Mouse (Mus musculus) T-helper 2 cell (primary cell): ENCODE results near the gene Clic5.

Source experiments
- in situ Hi-C: fragments of 300-600 bp; cut with MboI, MseI; formaldehyde crosslinking; loops from one replicate; pipeline ENCODE4 v1.15.1; 2025; ENCODE audit warnings: high pct_unique_total_duplicates

Clic5 gene

DNA sequence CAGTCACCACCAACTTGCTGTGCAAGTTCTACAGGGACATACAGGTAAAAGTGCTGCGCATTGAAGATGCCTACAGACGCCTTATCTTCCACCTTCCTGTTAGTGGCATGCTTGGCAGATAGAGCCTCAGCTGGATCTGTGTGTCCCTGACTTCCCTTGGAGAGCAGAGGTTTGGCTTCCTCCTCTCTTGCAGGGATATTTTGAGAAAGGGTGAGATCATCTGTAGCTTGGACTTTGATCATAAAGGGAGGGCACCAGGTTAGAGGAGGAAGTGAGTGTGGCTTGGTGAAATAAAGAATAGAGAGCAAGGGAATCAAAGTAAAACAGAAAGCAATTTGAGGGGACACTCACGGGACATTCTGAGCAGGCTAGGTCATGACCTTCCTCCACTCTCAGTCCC, 4.6 kb downstream of the Clic5 start:
- in situ Hi-C loops = no loop called here

GRCm38 (mm10) chr17:44199158-44199557, 10.8 kb downstream of the Clic5 start:
- in situ Hi-C loops = no loop called here

DNA sequence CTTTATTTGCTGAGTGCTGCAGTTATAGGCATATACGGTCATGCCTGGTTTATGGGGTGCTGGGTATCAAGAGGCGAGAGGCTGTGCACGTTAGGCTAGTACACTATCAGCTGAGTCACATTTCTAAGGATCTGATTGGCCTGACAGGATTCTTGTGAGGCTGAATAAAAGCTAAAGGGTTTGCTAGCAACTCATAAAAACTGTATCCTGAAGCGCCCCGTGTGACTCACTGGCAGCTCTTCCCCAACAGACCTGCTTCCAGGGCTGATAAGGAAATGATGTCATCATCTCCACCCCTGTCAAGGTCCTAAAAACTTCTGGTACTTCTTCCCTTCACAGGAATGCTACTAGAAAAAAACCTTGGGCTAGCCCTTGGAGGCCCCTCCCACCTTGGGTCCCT, 14.6 kb downstream of the Clic5 start:
- in situ Hi-C loops = loop anchor here (10.0 kb wide), 1 partner anchor 58 kb away; no protein-coding TSS in a partner anchor

- in situ Hi-C loops = loop anchor here (10.0 kb wide), 1 partner anchor 60 kb away; no protein-coding TSS in a partner anchor
These were observed 16.4 kb downstream of the Clic5 start for GRCm38 (mm10) chr17:44204787-44205186.

DNA sequence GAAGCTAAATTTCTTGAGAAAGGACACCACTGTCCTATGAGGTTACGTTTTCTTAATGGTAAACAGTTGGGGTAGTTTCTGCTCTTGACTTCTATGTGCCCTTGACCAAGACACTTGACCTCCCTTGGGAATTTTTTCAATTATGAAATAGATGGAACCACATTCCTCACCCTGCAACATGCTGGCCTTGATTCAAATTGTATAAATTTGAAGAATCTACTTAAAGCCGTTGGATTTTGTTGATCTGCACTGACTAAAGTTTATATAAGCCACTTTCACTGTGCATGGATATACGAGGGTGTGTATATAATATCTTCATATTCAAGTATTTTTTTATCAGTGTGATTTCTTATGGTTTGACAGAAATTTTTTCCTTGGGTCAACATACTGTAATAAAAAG, 17.2 kb downstream of the Clic5 start:
- in situ Hi-C loops = loop anchor here (10.0 kb wide), 1 partner anchor 61 kb away; no protein-coding TSS in a partner anchor

GRCm38 (mm10) chr17:44208900-44209299, 20.5 kb downstream of the Clic5 start:
- in situ Hi-C loops = loop anchor here (10.0 kb wide), 1 partner anchor 64 kb away; no protein-coding TSS in a partner anchor

DNA sequence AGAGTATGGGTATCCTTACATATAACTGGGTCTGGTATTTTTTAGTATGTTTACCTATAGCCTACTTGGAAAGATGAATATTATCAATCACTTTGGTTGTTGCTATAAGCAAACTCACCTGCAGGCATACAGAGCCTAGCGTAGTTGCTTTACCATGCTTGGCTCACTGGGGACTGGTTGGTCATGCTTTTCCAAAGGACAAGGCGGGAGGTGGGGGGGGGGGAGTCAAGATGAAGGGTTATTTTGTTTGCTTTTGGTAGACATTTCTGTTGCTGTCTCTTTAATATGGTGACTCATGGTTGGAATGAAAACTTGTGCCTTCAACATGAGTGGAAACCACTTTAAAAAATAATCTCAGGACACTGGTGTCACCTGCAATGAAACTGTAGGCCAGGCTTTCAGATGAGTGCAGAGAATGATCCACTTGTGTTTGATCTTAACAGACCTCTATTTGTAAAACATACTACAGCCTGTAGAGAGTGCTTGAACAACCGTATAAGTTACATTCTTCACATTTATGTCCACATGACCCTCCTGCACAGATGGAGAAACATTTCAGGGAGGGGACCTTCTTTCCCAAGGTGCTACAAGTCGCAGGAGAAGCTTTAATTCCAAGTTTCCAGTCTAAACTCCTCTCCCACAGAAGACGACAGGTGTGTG, 24.7 kb downstream of the Clic5 start:
- in situ Hi-C loops = no loop called here

- in situ Hi-C loops = no loop called here
These were observed 26.9 kb downstream of the Clic5 start for GRCm38 (mm10) chr17:44215196-44215799.

DNA sequence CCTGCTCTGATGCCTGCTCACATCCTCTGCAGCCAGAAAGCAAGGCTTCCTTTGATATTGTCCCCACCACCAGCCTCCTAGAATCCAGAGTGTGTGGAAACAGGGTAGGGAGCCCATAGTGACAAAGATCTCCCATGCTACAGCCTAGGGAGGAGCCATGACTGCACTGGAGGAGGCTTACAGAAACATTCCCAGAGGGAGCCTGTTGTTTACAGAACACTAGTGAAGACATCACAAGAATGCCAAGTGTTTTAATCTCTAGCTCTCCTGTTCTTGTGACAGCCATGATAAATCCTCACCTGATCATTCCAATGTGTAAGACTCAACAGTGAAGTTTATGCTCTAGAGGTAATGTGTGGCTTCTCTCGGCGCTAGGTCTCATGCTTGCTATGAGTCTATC, 28.8 kb downstream of the Clic5 start:
- in situ Hi-C loops = no loop called here

DNA sequence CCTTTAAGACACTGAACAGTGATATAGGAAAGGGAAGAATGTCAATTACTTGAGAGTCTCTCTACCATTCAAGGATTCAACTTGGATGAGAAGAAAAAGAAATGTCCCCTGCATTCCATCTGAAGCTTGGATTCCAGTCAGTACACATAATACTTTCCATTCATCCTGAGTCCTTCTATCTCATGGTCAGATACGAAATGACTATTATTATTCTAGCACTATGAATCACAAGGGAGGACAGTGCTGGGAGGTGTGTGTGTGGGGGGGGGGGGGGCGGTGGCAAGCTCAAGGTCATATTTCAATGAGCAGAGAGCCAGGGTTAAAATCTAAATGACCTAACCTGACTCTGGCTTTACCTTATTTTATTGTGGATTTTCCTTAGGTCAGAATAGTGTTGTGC, 31.6 kb downstream of the Clic5 start:
- in situ Hi-C loops = no loop called here

GRCm38 (mm10) chr17:44228428-44228827, 40.0 kb downstream of the Clic5 start:
- in situ Hi-C loops = no loop called here

- in situ Hi-C loops = no loop called here
These were observed 41.7 kb downstream of the Clic5 start for GRCm38 (mm10) chr17:44230083-44230482.

DNA sequence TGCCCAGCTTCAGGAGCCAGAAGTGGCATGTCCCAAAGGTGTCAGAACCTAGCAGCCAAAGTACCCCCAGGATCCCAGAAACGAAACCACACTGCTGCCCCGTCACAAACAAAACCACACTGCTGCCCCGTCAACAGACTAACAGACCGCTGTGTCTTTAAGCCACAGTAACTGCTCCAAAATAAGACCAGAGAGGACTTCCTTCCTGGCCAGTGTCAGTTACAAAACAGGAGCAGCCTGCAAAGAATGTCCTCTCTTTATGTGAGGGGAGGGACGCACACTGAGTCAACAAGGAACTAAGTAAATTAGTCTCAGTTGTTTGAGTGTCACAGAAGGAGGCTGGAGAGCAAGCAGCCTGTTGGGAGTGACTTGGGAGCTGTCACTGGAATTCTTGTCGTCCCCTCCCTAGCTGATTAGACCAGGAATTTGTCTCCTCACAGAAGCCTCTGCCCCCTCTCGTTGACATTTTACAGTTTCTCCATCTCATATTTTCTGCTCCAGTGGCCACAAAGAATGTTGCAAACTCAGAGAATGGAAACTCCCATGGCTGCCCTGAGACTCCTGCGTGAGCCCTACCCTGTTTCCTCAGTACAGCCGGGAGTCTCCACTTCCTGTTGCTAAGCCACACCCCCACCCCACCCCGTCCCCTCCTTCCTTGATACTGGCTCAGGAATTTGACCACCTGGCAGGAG, 50.8 kb downstream of the Clic5 start:
- in situ Hi-C loops = no loop called here

DNA sequence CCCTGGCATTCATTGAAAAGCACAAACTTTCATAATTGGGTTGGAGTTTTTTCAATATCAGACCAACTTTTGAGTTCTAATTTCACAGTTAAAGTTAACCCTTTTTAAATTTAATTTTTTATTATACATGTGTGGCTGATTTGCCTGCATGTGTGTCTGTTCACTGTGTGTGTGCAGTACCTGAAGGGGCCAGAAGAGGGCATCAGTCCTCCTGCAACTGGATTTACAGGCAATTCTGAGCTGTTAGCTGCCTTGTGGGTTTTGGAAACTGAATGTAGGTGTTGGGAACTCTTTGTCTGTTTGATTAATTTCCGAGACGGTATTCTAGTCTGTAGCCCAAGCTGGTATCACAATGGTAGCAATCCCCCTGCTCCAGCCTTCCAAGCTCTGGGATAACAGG, 52.4 kb downstream of the Clic5 start:
- in situ Hi-C loops = no loop called here

GRCm38 (mm10) chr17:44244096-44244495, 55.7 kb downstream of the Clic5 start:
- in situ Hi-C loops = no loop called here

GRCm38 (mm10) chr17:44244625-44245024, 56.2 kb downstream of the Clic5 start:
- in situ Hi-C loops = no loop called here

DNA sequence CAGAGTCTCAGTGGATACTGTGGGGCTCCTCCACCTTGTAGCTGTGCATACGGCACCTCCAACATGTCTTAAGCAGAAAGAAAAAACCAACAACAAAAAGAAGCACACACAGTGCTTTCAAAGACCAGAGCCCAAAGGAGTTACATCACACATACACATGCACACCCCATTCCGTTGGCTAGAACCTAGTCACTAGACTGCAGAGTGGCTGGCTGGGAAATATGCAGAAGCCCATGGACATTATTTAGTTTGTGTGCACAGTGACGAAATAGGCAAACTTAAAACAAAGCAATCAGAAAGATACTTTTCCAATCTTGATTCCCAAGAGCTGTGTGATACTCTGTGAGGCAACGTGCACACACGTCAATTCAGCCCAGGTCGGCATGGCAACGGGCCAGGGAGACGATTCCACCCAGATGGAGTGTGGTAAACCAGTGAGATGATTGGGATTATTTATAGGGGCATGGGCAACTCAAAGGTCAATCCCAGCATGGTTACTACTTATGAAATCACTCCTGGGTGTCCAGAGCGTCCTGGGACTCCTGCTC, 57.8 kb downstream of the Clic5 start:
- in situ Hi-C loops = no loop called here

GRCm38 (mm10) chr17:44249544-44249943, 61.2 kb downstream of the Clic5 start:
- in situ Hi-C loops = no loop called here

DNA sequence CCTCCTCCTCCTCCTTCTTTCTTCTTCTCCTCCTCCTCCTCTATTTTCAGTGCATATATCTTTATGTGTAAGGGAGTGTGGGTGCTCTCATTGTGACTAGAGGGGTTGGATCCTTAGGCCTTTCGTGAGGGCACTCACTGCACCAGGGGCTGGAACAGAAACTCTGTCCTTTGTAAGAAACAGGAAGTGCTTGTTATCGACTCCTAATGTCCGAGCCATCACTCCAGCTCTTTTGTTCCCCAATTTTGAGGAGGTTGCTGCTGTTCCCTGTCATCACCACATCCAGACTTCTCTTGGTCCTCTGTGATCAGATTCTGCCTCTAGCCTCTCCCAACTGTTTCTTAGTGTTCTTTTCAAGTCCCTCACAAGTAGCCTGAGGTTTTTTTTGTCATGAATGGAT, 64.3 kb downstream of the Clic5 start:
- in situ Hi-C loops = loop anchor here (10.0 kb wide), 1 partner anchor 178 kb away; the partner anchor contains the start of gene Enpp5

DNA sequence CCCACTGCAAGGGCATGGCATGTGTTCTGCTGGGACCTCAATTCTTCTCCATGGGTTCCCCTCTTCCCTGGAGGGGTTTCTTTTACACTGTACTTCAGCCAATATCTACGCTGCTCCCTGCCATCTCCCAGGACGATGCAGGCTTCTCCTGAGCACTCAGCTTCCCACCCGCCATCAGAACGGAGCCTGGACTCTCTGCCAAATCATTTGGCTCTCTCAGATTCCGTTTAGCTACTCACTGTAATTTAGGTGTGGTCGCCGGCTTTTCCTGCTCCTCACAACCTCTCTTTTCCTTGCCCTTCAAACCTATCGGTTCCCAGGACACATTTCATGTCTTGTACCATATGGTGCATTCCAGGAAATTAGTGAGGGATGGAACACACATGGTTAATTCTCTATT, 66.3 kb downstream of the Clic5 start:
- in situ Hi-C loops = loop anchor here (5.0 to 10.0 kb wide), 2 partner anchors 97 to 180 kb away; partner anchors contain the start of gene Enpp5

DNA sequence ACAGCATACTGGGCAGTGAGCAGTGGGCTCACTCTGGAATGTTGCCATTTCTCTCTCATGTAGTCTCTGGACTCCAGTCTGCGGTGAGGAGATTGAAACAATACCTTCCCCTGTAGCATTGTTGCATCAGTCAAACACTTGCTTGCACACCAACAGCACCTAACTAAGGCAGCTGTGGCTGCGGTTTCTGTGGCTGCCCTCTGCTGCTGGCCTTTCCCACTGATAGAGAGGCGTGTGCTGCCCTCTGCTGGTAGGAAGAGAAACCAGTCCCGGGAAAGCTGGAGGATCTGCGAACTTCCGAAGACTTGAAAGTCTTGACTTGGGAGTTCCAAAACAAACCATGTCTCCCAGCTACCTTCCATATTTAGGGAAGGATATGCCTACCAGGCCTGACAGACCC, 68.2 kb downstream of the Clic5 start:
- in situ Hi-C loops = loop anchor here (5.0 to 10.0 kb wide), 2 partner anchors 99 to 182 kb away; partner anchors contain the start of gene Enpp5

DNA sequence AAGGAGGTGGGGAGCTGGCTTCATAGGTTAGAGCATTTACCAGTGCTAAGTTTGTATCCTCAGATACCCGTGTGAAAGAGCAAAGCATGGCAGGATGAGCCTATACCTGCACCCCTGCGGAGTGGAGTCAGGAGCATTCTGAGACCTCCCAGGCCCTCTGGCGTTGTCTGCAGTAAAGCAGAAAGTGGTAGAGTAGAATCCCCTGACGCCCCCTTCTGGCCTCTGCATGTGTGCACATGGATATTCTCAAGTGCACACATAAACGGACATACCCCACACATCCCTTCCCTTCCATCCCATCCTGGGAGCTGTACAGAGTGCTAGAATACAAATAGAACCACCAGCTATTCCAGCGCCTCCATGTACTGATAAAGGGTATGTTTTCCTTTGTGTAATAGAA, 70.9 kb downstream of the Clic5 start:
- in situ Hi-C loops = loop anchor here (5.0 to 10.0 kb wide), 2 partner anchors 102 to 184 kb away; partner anchors contain the start of gene Enpp5
